Mouse (Mus musculus) embryo, embryonic 10.5 days (tissue): ENCODE results near the gene Nudt2.

Source experiments
- DNase-seq: peaks from one replicate; pipeline ENCODE4 v3.0.0-alpha.2; 2015; ENCODE audit warnings: low spot score

Gene Nudt2

DNA sequence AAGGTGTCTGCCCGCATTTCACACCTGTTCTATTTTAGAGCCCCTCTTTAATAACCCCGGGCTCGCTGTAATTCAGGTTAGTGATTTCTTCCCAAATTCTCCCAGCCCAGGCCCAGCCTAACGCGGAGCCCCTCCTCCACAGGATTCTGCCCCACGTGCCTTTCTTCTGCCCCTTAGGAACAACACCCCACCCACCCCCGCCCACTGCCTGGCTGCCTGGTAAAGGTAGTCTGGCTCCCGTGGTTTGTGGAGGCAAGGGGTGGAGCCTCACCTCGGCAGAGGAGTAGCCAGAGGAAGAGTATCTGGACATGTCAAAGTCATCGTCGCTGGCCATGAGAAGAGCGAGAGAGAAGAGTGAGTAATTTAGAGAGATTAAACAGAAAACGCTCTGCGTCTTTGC is 55.7 kb downstream of the Nudt2 start:
- no peak for DNase-seq

DNA sequence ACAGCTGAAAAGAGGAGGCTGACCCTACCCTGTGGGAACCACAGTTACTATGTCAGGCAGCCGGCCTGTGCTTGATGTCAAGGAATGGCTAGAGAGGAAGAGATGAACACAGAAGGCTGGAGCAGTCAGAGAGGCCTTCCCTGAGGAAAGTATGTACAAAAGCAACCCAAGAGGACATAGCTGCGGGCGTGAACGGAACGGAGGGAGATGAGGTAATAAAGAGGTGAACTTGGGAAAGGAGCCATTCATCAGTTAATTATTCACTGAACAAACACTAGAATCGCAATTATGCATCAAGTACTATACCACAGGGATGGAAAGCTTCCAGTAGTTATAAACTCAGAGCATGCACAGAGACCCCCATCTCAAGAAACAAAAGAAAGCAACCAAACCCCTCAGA is 57.2 kb downstream of the Nudt2 start:
- DNase-seq = no peak

DNA sequence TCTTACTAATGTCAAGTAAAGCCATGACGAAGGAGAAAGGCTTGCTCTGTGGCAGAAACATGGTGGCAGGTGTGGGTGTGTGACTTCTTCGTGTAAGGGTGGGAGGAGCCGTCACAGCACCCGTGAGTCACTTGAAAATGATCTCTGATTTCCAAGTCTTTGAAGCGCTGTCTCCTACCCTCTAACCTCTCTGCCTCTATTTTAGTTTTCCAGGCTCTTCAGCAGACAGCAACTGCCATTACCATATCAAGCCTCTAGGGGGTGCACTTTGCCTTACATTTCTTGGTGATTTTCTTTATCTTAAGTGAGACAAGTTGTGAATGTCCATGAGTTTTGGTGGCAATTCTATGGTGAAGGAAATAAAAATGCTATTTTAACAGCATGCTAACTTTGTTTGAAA is 57.8 kb downstream of the Nudt2 start:
- DNase-seq = peak; percentile 71

DNA sequence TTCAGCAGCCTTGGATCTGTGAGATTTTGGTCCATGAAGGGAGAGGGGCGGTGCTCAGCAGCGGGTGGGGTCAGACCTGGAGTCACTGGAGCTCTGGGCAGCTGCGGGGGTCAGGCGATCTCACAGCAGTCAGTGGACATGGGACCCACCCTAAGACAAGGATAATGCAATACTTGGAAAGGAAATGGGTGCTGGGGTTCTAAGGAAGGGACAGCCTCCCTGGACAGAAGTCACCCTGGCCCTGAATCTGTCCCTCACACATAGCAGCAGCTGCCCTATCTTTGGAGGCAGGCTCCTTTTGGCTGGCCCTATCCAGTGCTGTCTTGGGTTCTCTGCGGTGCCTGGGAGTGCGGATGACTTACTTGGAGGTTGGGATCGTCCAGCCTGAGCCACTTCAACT is 58.9 kb downstream of the Nudt2 start:
- no peak for DNase-seq

DNA sequence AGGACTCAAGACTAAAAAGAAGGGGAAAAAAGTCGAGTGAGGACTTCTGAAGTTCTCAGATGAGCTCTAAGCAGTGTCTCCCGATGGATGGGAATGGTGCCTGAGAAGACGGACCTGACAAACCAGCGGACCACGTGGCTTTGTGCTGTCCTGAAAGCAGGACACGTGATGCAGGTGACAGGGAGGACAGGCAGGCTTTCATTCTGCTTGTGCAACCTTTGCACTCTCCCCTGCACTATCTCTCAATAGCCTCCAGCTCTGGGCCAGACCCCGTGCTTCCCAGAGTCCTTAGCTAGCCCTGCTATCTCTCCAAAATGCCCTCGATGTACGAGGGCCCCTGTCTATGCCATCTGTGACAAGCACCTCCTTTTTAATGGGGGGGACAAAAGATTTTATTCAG is 59.9 kb downstream of the Nudt2 start:
- no peak for DNase-seq

DNA sequence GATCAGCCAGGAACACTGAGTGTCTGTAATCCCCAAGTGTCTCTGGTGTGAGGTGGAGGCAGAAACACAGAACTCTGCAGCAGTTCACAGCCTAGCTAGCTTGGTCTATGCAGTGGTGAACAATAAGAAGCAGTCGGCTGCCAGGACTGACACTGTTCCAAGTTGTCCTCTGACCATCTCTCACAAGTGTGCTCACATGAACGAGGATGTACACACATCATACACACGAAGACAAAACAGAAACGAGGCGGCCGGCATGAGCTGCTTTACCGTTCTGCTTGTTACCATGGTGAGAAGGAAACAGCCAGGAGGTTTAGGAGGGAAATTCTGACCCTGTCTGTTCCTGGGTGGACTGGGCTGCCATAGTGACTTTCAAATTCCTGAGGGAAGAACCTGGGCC is 61.6 kb downstream of the Nudt2 start:
- DNase-seq = peak; percentile 39

DNA sequence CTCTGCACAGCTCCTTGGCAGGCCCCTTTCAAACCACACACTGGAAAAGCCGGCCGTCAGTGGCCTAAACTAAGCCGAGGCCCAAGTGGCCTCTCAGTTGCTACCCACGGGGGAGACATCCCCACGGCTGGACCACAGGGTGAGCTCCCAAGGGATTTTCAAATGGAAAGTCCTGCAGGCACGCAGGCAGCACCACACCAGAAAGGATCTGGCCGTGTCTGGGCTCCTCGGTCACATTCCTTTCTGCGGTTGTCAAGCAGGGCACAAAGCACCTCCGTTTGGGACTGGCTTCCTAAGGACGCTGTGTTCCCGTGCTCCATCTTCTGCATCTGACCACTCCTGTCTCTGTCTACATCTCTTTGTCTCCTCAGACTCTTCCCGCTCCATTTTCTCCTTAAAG is 62.1 kb downstream of the Nudt2 start:
- DNase-seq = peak; percentile 49

DNA sequence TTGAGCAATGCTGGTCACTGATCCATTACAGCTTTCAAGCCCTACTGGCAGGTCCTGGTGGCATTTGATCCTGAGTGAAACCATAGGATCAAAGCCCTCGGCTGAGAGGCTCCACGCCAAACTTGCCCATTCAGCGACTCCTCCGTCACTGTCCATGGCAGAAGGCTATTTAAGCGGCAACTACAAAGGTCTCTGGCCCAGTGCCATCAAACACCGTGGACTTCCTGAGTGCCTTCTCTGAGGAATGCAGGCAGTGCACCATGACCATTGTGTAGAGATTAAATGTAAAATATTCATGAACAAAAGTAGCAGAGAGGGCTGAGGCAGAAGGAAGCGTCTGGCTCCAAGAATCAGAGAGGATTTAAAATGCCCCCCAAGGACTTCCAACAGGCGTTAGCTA is 63.0 kb downstream of the Nudt2 start:
- peak; percentile 26 for DNase-seq
